Mouse (Mus musculus) CD4-positive, CD25-positive, alpha-beta regulatory T cell, adult 4 months (primary cell): ENCODE measurements around the gene Prex1. TPM values are rescaled to one million over a fixed set of nuclear protein-coding genes. Genes with fewer than 3 reads are reported as not detected.

Experiments
- ATAC-seq: one replicate; pipeline ENCODE4 v1.8.0; 2017
- polyA plus RNA-seq, 2 experiments: library from polyadenylated mRNA; unstranded; fragments of 100-300 nt; shearing (Covaris generic); gene quantifications; one replicate each; pipeline ENCODE4 v1.2.1; 2017

Prex1 gene
- polyA plus RNA-seq, 2 experiments from 2014 or later, result 25.0 to 25.2 TPM

DNA sequence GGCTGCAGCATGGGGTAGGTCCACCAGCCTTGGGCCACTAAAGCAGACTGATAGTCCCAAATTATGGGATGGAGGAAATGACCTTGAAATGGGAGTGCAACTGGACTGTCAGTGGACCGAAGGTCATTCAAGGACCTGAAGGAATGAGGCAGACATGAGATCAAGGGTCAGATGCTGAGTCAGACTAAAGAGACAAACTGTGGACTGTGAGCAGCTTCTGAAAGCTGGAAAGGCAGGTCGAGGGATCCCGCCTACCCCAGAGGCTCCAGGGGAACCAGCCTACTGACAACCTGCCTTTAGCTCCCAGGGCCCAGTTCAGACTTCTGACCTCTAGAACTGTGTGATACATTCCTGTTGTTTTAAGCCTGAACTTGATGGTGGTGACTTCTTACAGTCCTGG, 55.3 kb downstream of the Prex1 start:
- ATAC-seq, result no peak

DNA sequence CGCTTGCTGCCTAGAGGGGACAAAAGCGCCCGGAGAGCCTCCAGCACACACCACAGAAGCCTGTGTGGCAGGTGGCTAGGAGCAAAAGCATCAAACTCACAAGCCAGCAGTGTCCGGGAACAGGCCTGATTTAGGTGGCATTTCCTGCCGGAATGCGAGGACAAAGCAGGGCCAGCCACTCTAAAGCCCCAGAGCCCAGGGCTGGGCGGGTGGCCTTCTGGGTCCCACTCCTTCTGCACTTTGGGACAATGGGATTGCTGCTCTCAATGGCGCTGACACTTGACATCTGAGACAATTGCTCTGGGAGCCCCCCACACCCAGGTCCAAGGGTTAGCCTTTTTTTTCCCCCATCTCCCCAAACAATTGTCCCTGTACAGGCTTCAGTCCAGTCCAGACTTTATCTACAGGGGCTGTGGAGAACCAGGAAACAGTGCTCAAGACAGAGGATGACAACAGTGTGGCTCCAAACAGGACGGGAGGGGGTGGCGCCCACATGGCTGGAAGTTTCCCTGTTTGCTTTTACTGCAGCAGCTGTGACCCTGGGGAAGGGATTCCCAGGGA, 56.1 kb downstream of the Prex1 start:
- no peak for ATAC-seq

DNA sequence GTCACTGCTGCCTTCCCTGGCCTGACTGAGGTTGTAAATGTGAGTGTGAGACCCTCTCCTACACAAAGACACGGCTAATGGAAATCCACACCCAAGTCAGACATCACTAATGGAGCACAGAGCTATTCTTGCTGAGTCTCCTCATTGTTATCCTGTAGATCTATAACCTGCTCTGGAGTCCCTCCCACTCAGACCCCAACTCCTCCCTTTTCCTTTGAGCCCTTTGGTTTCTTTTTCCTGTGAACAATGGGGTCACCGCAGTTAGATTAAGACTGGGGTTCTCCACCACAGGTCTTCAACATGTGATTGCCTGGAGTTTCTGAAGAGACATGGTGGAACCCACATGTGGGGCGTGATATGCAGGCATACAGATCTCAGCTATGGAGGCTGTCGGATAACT, 57.0 kb downstream of the Prex1 start:
- peak; percentile 67 for ATAC-seq

DNA sequence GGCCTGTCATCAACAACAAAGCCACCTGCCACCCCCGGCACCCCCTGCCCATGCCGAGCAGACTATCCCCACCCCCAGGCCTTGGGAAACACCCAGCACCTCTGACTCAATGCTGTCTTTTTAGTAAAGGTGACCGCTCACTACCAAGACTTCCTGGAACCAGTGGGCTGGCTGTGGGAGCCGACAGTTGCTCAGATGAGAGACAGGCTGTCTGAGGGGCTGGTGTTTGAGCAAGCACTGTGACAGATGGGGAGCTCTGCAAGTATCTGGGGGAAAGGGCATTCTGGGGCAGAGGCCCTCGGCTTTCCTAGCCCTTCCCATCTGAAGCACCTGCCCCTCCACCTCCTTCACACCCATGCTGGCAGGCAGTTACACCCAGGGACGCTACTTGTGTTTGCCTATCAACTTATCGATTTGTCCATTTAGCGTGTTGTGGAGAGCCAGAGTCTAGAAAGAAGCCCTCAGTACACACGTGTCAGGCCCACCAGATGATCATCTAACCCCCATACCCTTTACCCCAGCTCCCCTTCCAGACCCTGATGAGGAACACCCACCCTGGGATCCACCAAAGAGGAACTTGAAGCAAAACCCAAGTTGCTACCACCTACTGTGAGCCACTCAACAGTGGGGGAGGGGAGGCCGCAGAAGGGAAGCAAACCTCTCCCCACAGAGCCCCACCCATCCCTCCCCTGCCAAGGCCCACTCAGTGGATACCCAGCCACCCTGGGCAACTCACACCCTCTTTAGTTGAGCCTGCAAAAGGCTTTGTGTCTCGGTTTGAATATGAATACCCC, 57.7 kb downstream of the Prex1 start:
- ATAC-seq, result peak; percentile 60

DNA sequence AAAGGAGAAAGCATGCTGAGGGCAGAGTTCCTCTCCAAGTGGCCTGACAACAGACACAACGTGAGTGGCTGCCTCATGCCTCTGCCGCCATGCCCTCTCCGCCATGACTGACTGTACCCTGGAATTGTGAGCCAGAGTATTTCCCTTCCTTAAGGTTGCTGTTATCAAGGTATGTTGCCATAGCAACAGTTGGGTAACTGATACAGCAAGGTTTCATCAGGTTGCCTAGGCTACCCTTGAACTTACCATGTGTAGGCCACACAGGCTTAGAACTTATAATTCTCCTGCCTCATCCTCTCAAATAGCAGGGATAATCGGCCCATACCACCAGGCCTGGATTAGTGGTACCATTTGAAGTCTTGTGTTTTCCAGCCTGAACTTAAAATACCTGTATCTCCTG, 58.3 kb downstream of the Prex1 start:
- peak; percentile 24 for ATAC-seq

DNA sequence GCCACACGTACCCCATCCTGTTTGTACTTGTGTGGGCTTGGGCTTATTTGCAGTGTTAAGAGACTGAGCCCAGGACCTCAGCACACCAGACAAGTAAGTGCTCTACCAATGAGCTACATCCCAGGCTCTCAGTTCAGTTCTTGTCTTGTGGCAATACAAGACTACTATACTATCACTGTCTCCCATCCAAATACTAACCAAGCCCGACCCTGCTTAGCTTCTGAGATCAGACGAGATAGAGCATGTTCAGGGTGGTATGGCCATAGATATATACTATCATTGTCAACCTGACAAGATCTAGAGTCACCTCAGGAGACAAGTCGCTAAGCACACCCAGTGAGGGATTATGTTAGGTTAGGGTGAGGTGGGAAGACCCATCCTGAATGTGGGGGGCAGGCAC, 58.8 kb downstream of the Prex1 start:
- no peak for ATAC-seq

DNA sequence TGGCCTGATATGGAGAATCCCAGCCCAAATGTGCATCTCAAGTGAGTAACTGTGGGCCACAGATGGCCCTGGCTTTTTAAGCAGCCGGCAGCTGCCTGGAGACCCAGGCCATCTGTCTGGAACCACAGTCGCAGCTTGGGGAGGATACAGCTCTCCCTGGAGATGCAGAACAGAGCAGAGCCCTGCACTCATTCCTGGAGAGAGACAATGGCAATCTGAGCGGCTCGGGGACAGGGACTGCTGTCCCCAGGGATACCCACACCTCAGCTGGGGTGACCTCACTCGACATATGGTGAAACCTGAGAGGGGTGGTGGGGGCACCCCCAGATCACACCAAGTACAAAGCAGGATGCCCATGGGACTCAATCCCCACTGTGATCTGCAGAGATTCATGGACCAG, 60.1 kb downstream of the Prex1 start:
- ATAC-seq, result no peak

DNA sequence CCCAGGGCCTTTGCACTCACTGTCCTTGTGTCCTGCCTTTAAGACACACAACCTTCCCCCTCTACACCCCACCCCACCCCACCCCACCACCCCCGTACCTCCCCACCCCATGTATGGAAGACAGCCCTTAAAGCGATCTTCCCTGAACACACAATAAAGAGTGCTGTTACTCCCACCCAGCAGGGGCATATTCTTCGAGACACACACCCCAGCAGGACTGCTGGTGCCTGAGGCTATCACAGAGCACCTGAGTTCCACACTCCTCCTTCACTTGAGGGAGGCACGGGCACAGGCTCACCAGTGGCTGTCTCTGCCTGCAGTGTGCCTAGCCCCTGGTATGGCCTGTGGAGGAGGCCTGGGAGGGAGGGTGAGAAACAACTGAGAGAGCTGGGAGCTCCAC, 61.0 kb downstream of the Prex1 start:
- no peak for ATAC-seq

DNA sequence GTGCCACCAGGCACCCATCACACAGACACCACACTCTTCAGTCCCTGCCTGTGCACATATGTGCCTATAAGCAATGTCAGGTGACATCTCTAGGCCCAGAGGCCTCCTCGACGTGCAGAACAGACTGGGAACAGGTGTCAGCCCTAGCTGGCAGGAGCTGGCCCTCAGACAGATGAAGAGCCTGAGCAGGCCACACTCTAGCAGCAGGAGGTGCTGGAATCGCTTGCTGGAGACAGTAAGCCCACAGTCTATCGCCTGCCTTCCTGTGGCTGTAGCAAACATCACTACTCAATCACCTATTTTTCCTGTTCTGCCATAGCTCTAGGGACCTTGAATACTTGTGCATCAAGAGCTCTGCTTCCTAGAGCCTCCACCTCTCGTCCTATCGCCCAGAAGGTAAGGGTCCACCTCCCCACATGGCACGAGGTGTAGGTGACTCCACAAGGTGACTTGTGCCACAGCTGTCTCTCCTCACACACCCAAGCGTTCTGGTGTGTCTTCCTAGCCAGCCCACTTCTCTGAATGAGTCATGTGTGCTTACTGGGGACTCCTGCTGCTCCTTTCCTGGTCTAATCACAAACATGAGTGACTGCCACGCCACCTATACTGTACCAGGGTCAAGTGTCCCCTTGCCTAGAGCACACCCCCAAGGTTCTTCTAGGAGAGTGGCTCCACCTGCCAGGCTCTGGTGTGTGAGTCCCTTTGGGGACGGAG, 62.2 kb downstream of the Prex1 start:
- ATAC-seq, result no peak

DNA sequence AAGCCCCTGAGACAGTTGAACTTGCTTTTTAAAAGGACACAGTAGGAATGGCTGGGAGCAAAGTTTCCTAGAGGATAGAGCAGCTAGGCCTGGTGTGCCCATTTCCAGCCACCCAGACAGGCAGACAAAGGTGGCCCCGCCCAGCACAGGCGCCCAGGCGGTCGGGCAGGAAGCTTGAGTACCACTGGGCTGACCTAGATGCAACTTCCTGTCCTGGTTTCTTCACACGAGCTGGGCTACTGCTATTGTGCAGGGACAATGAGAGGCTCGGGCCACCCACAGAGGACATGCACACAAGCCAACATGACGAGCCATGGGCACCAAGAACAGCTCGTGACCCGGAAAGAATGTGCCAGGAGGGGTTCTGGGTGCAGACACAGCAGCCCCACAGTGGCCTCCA, 63.2 kb downstream of the Prex1 start:
- ATAC-seq, result peak; percentile 70

DNA sequence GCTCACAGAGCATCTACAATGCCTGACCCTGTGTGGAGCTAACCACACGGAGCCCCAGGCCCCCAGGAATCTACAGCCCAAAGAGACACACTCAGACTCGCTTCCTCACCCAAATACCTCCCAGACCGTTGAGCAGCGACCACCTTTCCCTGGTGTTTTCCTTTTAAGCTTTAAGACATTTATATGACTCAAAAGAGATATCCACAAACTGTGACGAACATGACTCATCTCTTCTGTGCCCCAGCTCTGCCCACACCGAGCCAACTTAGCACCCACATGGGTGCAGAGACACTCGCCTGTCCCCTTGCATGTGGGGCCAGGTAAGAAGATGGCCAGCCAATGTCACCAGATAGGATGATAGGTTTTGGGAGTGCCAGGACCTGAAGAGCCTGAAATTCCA, 66.4 kb downstream of the Prex1 start:
- ATAC-seq, result no peak

DNA sequence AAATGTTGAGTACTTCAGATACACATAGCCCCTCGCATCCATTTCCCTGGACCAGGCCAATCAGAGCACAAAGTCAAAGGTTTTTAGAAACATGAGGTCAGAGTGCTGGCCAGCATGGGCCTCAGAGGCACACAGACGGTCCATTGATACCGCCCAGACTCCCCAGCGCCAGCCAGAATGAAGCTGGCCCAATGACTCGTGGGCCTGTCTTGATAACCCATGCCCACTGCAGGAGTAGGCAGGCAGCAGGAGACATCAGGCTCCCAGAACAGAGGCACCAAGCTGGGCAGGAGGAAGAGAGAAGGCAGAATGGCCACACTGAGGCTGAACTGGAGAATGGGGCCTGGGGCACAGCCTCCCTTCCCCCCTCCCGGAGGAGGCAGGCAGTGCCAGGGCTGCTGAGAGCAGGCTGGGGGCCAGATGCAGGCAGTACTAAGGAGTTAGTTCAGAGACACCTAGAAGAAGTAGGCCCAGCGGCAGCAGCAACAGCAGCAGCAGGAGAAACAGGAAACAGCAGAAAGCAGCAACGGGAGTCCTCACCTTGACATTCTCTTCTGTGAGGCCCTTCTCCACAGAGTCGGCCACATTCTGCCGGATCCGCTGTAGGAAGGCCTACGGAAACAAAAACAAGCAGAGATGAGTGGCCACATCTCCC, 67.1 kb downstream of the Prex1 start:
- ATAC-seq, result peak; percentile 53

DNA sequence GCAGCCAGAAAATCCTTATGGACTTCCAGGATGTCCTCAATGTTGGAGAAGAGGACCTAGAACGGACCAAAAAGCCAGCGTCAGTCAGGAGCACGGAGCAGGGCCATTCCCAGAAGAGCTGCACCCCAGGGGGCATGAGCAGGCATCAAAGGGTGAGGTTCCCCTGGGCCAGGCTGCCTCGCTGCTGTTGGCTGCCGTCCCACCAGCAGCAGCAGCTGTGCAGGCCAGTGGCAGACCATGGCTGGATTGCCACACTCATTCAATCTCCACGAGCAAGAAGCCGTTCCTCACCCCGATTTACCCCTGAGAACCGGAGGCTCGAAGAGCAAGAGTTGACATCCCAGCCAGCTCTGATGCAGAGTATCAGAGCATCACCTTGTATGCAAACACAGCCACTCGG, 68.8 kb downstream of the Prex1 start:
- ATAC-seq, result no peak

DNA sequence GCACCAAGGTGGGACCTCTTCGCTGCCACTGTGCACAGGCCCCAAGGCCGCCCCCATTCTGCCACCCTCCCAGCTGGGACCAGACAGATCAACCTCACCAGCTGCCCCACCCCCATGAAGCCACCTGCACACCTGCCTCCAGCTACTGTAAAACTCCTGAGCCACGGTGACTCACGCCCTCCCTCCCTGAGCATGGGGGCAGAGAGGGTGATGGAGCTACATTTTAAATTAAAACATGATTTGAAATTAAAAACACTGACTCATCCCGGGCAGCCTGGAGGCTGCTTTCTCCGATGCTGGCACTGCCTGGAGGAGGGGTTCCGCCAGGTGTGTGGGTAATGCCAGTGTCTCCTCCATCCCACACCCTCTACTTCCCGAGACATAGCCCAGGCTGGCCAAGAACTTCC, 71.0 kb downstream of the Prex1 start:
- no peak for ATAC-seq

DNA sequence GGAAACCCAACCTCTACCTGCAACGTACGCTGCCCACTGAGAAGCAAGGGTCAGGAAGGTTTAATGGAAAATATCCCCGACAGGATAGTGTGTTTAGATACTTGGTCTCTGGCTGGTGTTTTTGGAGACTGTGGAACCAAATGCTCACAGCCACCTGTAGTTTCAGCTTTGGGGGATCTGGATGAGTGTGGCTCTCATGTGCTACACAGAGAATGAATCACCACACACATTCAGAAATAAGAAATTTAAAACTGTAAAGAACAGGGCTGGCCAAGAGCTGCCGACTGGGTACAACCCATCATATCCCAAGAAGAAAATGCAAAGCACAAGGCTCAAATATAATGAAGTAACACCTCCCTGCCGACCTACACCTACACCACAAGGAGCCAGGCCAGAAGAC, 73.9 kb downstream of the Prex1 start:
- no peak for ATAC-seq

DNA sequence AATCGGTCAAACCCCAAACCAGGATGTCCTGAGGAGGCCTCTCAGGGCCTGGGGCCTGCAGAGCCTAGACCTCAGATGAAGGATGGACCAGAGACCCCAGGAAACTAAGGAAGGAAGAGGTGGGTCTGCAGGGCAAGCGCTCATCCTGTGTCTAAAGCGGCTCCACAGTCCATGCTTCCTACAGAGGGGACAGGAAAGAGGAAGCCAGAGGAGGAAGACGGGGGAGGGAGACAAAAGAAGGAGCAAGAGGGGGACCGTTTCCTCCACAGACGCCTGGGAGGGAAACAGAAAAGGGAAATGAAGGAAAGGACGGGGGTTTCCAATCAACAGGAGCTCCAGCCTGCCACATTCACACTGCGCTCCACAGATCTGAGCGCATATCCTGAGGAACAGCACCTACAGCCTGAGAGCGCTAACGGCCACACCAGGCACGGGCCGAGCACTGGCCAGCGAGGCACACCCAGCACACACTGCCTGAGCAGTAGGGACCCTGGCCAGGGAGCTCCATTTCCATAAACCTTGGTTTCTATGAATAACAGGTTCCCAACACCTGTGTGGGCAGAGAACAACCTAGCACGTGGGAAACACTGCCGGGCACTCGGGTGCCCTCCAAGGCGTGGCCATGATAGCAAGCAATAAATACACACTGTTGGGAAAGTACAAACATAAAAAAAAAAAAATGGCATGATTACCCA, 74.5 kb downstream of the Prex1 start:
- no peak for ATAC-seq

DNA sequence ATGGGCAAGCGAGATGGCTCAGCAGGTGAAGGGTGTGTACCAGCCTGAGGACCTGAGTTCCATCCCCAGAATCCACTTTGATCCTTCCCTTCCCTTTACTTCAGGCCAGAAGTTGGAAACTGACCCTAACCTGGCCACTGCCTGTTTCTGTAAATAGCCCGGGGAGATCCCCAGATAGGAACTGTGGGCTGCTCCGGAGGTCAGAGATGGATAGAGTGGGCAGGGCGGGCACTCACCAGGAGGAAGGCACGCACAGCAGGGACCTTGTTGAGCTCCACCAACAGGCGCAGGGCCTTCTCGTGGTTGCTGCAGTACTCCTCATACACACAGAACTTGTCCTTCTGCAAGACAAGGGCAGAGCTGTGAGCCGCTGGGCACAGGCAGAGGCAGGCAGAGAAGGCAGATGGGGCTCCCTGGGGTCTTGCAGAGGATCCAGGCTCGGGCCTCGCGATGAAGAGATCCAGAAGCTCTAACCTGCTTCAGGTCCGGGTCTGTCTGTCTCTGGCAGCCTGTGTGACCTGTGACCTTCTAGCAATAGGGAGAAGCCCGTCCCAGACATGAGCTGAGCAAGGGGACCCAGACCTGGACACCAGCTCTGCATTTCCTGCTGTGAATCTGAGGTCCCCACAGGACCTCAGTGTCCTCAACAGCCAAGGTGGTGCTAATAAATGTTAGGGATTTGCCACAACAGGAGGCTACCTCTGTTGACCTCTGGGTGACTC, 75.4 kb downstream of the Prex1 start:
- no peak for ATAC-seq

DNA sequence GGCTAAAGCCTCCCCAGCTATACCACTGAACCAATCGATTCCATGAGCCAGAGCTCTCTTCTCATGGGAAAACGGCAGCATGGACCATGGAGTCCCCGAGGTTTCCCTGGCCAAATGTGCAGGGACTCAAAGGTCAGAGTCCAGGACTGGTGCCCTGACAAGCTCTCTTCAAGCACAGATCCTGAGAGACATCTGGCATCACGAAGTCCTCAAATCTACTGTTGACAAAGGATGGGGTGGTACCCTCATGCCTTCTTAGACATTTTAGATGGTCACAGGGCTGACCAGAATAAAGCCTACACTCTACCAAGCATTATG, 76.0 kb downstream of the Prex1 start:
- no peak for ATAC-seq

DNA sequence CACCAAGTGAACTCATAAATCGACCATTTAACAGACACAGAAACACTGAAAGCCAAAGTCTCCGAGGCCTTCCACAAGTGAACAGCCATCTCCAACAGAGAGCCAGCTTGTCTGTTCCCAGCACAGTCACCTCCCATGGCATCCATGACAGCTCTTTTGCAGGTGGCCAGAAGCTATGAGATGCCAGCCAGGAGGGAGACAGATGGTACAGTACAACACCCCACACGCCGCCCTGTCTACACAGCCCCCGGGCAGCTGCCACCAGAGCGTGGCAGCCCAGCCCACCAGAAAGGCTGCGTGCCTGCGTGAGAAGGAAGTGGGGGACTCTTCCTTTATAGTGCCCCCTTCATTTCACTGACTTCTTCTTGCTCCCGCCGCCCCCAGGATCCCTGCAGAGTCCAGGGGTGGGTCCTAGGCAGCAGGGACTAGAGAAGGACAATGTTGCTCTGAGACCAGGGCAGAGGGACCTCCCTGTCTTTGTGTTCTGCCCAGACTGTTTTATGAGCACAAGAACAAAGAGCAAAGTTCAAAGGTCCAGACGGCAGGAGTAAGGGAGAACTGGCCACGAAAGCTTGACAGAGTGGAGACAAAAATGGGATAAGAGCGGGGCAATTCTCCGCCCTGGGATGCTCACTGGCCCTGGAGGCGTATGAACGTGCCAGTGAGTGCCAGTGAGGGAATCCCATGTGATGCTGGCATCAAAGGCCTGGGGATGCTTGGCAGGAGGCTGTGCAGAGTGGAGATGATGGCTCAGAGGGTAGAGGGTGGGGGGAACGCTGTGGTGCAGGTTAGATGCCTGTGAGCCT, 76.6 kb downstream of the Prex1 start:
- no peak for ATAC-seq

DNA sequence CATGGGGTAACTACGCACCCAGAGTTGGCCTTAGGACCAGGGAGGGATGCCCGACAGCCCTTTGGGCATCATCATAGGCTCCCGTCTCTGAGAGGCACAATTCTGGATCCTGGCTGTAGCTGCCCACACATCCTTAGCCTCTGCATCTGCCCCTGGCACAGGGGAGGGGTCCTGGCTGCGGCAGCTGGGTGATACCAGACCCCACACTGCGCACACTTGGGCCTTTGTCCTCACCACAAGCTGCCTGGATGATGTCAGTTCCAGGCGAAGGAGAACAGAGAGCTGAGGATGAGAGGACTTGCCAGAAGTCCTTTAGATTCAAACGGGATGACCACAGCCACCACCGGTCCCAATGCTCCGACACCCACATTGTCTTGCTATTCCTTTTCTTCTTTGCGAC, 78.1 kb downstream of the Prex1 start:
- ATAC-seq, result no peak

DNA sequence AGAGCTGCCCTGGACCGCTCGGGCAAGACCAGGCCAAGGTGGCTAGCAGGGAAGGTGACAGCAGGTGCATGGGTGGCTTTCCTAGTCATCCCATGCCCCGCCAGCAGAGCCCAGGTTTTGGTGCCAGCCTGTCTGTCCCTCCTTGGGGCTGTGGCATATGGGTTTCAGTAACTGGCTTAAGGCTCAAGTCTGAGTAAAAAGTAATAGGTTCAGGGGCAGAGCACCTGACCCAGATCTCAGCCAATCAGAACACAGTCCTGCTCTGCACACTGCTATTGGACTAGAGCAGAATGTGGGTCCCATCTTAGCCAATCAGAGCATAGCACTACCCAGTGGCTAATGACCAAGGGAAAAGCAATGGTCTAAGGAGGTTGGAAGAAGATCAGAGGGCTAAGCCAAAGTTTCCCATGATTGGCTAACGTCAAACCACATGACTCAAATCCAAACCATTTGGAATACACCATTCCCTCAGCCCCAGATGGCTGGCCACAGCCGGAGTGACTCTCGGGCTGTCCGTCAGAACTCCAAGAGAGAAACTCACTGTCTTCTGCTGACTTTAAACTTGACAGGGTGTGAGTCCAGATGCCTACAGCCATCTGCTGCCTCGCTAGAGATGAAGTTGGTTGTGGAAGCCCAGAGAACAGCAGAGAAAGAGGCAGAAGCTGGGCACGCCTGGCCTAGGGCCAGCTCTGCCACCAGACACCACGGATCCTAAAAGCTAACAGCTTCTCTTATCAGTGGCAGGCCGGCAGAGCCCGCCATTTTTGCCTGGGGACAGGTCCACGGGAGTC, 80.9 kb downstream of the Prex1 start:
- ATAC-seq, result no peak
